Mouse (Mus musculus) heart, postnatal 0 days (tissue): ENCODE measurements at regions not wholly inside any gene's neighbourhood (a gene's known extent, or its start where the extent isn't known, plus 50 kb on each side); places are given as distances from the start of the nearest gene placed in this dataset.

Experiments used
- ATAC-seq: fragments of 200-750 bp; cut with Nextera tagmentation; 2 replicates; pipeline ENCODE4 v1.8.0; 2017; ENCODE audit warnings: low read depth, moderate number of reproducible peaks, moderate library complexity; ENCODE audit not compliant: insufficient read depth
- DNase-seq: peaks from one replicate; pipeline ENCODE4 v3.0.0-alpha.2; 2016; ENCODE audit warnings: low spot score
- H3K27ac ChIP-seq: fragments of 300-500 bp; sonication (generic); 2 replicates; pipeline ENCODE4 v1.5.1; 2014; ENCODE audit warnings: low read depth, mild to moderate bottlenecking
- H3K27me3 ChIP-seq: fragments of 300-500 bp; sonication (generic); 2 replicates; pipeline ENCODE4 v1.6.1; 2014; ENCODE audit warnings: low read length, mixed read lengths; ENCODE audit not compliant: control insufficient read depth, insufficient read depth
- H3K36me3 ChIP-seq: fragments of 300-500 bp; sonication (generic); replicated peaks from 2 replicates; pipeline ENCODE4 v1.6.1; 2014; ENCODE audit warnings: low read length, mixed read lengths; ENCODE audit not compliant: control insufficient read depth, insufficient read depth
- H3K4me1 ChIP-seq: fragments of 300-500 bp; sonication (generic); 2 replicates; pipeline ENCODE4 v1.6.1; 2014; ENCODE audit warnings: antibody characterized with exemption; ENCODE audit not compliant: control insufficient read depth, insufficient read depth
- H3K4me2 ChIP-seq: fragments of 300-500 bp; sonication (generic); 2 replicates; pipeline ENCODE4 v1.6.1; 2014; ENCODE audit warnings: low read depth, mild to moderate bottlenecking, low read length, moderate library complexity
- H3K4me3 ChIP-seq: fragments of 300-500 bp; sonication (generic); 2 replicates; pipeline ENCODE4 v1.5.1; 2014; ENCODE audit warnings: low read depth, low read length
- H3K9ac ChIP-seq: fragments of 300-500 bp; sonication (generic); replicated peaks from 2 replicates; pipeline ENCODE4 v1.6.1; 2014; ENCODE audit warnings: low read depth, low read length, mixed read lengths
- H3K9me3 ChIP-seq: fragments of 300-500 bp; sonication (generic); replicated peaks from 2 replicates; pipeline ENCODE4 v1.6.1; 2016; ENCODE audit warnings: low read length; ENCODE audit not compliant: control insufficient read depth
- CTCF ChIP-seq: IDR thresholded peaks from 2 replicates; pipeline ENCODE4 v1.5.1; 2016; ENCODE audit warnings: antibody characterized with exemption, control low read depth, low read depth
- EP300 ChIP-seq: IDR thresholded peaks from 2 replicates; pipeline ENCODE4 v1.6.1; 2016; ENCODE audit warnings: antibody characterized with exemption, low read depth
- WGBS: fragments of 180-500 bp; shearing (Covaris S2); extraction: QIAGEN DNeasy Blood & Tissue Kit; methylation state at CpG from one replicate; pipeline ENCODE4 v1.1.7; 2014; 5-methylcytosine and 5-hydroxymethylcytosine counted together

GRCm38 (mm10) chr12:13164791-13165190 is 84.2 kb downstream of the Ddx1 start:
- DNase-seq (no peak), ATAC-seq (no peak)
- Histone ChIP-seq H3K9ac (no peak overlapping the region), H3K9me3 (no peaks in the 10 kb centered on the region), H3K27me3 (no peaks in the 10 kb centered on the region), H3K4me1 (no peaks in the 10 kb centered on the region), H3K4me2 (no peak overlapping the region), H3K27ac (no peak overlapping the region), H3K36me3 (no peaks in the 10 kb centered on the region), H3K4me3 (no peak overlapping the region)
- 48% methylated on average over 2 of the region's 2 CpGs for WGBS
- TF ChIP-seq EP300 (no peak), CTCF (no peak)

- no peaks in the 10 kb centered on the region for H3K9me3 ChIP-seq
- no peaks in the 10 kb centered on the region for H3K4me1 ChIP-seq
- no peak overlapping the region for H3K9ac ChIP-seq
- TF ChIP-seq CTCF (no peak), EP300 (no peak)
- ATAC-seq (no peak), DNase-seq (no peak)
- H3K27ac ChIP-seq = no peak overlapping the region
- no peaks in the 10 kb centered on the region for H3K36me3 ChIP-seq
- WGBS = 81% methylated on average over 1 of the region's 1 CpGs
- H3K27me3 ChIP-seq = no peaks in the 10 kb centered on the region
- no peak overlapping the region for H3K4me2 ChIP-seq
- H3K4me3 ChIP-seq = no peak overlapping the region
These were observed 88.0 kb downstream of the Ddx1 start for GRCm38 (mm10) chr12:13161051-13161450.

GRCm38 (mm10) chr12:13159346-13160055 is 89.5 kb downstream of the Ddx1 start:
- H3K27ac ChIP-seq = no peak overlapping the region
- no peaks in the 10 kb centered on the region for H3K36me3 ChIP-seq
- no peak for ATAC-seq
- H3K4me3 ChIP-seq = no peak overlapping the region
- no peak for TF ChIP-seq EP300
- TF ChIP-seq CTCF = no peak
- H3K4me1 ChIP-seq = no peaks in the 10 kb centered on the region
- no peak overlapping the region for H3K9ac ChIP-seq
- H3K4me2 ChIP-seq = no peak overlapping the region
- no peaks in the 10 kb centered on the region for H3K27me3 ChIP-seq
- no peak for DNase-seq
- H3K9me3 ChIP-seq = no peaks in the 10 kb centered on the region

GRCm38 (mm10) chr12:13157666-13158381 is 91.2 kb downstream of the Ddx1 start:
- WGBS = 68% methylated on average over 7 of the region's 7 CpGs
- Histone ChIP-seq H3K4me2 (no peak overlapping the region), H3K27ac (no peak overlapping the region), H3K4me1 (no peaks in the 10 kb centered on the region), H3K9ac (no peak overlapping the region), H3K27me3 (no peaks in the 10 kb centered on the region), H3K36me3 (no peaks in the 10 kb centered on the region), H3K4me3 (no peak overlapping the region), H3K9me3 (no peaks in the 10 kb centered on the region)
- no peak for ATAC-seq
- no peak for DNase-seq
- TF ChIP-seq EP300 (no peak), CTCF (no peak)

GRCm38 (mm10) chr12:13157089-13157488 is 91.9 kb downstream of the Ddx1 start:
- no peak overlapping the region for H3K4me2 ChIP-seq
- no peak for TF ChIP-seq EP300
- no peak for TF ChIP-seq CTCF
- no peak overlapping the region for H3K27ac ChIP-seq
- H3K27me3 ChIP-seq = no peaks in the 10 kb centered on the region
- DNase-seq = no peak
- no peaks in the 10 kb centered on the region for H3K9me3 ChIP-seq
- ATAC-seq = no peak
- H3K9ac ChIP-seq = no peak overlapping the region
- H3K4me3 ChIP-seq = no peak overlapping the region
- WGBS = 54% methylated on average over 10 of the region's 10 CpGs
- H3K36me3 ChIP-seq = no peaks in the 10 kb centered on the region
- no peaks in the 10 kb centered on the region for H3K4me1 ChIP-seq

GRCm38 (mm10) chr12:13150751-13151150 is 98.3 kb downstream of the Ddx1 start:
- Histone ChIP-seq H3K4me3 (no peak overlapping the region), H3K4me1 (peaks cover 3% of the 10 kb centered on the region; the same call in 1 of the 2 replicates), H3K9ac (no peak overlapping the region), H3K9me3 (no peaks in the 10 kb centered on the region), H3K27ac (no peak overlapping the region), H3K36me3 (no peaks in the 10 kb centered on the region), H3K4me2 (no peak overlapping the region), H3K27me3 (no peaks in the 10 kb centered on the region)
- 32% methylated on average over 4 of the region's 4 CpGs for WGBS
- TF ChIP-seq CTCF (no peak), EP300 (no peak)
- ATAC-seq = no peak
- no peak for DNase-seq
